Mouse (Mus musculus) urinary bladder, adult 2 months (tissue): Measurements from ENCODE around the gene Olfr229. TPM values are rescaled to one million over a fixed set of nuclear protein-coding genes. Genes with fewer than 3 reads are reported as not detected.
"Not testable (repeated sequence)": the region's sequence is repeated elsewhere in the genome, so short reads cannot be mapped to it uniquely, and the experiment has no call there.

Source experiments
- DNase-seq: peaks from one replicate; pipeline ENCODE4 v3.0.0; 2022; ENCODE audit warnings: low spot score
- polyA plus RNA-seq: library from polyadenylated mRNA; depleted of rRNA; stranded (reverse); fragments of >200 nt; gene quantifications from 2 replicates; pipeline ENCODE4 v1.2.3, GENCODE M21; 2012; rRNA removed

Gene Olfr229
- polyA plus RNA-seq = not detected in 2 replicates

DNA sequence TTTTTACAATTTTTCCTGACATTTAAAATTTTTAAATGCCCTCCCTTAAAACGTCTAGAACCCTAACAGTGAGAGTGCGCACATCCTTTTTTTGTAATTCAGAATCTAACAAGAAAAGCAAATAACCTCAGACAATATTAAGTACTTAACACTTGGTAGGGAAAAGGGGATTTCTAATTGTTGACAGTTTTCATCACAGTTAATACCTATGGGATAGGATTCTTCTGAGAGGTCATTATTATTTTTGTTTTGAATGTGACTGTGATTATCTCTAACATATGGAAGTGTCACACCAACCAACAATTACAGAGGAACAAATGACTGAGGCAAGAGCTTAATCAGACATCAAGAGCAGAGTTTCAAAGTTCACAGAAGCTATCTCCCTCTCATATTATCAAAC lies at the start of gene Olfr229:
Gene Olfr229 (plus strand): TSS at position 301 of the 400 bp plus-strand sequence.
- DNase-seq = no peak

DNA sequence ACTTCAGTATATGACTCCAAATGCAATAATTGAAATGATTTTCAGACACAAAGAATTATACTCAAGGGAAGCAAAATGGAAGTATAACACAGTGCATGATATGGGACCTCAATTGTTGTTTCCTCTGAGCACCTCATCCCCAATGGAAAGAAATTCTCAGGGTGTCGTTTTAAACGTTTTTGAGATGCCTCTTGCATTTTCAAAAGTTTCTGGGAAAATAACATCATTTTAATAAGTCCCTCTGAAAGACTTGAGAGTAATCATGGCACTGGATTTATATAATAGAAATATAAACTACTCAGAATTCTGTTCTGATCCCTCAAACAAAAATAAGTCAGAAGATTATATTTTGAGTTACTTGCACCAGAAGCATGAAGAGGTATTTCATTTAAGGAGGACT lies 41.0 kb upstream of the Olfr229 start, which contains the start of gene Olfr972:
Gene Olfr972 (plus strand): TSS at position 301 of the 400 bp plus-strand sequence.
- DNase-seq = no peak

DNA sequence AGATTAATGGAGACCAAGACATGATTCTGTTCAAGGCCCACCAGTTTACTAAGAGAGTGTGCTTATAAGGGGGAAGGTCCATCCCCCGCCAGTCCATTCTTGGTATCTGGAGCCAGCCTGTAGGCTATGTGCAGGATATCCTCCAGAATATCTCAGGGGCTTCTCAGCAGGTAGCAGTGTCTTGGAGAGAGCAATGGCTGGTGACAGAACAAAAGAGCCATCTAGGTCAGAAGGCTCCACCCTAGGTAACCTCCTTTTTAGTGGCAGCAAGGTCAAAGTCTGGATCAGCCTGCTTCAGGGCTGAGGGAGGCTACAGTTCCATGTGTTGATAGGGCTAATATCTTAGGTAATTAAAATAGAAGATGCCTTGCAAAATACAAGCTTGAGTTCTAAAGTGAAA lies 35.1 kb upstream of the Olfr229 start:
- DNase-seq = not testable (repeated sequence)

DNA sequence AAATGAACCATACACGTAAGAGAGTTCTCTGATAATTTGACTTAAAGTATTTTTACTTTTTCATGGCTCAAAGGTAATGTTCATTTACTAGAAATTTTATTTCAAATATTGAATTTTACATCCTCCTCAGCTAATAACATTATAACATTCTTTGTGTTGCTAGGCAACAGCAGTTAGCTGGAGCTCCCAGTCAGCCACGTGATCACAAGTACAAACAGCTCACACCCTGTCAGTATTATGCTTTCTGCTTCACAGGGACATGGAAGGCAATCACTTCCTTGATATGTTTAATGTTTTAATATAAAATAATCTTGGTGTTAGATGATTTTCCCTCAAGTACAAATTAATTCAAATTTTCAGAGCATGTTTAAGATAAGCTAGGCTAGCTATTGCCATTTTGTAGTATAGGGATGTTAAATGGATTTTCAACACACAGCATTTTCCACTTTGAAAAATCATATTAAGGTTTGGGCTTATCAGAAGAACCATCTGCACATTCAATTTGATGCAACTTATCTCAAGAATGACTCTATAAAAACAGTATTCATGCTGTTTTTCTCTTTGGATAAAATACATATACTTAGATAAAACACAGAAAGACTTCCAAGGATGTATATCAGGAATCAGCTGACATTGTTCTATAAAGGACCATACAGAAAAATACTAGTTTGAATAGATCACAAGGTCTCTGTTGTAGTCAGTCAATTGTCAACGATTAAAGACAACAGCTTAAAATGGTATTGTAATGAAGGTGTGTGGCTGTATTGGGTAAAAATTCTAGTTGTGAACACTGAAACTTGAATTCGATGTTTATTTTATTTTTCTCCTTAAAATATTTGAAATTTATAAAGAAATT lies 29.4 kb upstream of the Olfr229 start:
- DNase-seq = not testable (repeated sequence)

DNA sequence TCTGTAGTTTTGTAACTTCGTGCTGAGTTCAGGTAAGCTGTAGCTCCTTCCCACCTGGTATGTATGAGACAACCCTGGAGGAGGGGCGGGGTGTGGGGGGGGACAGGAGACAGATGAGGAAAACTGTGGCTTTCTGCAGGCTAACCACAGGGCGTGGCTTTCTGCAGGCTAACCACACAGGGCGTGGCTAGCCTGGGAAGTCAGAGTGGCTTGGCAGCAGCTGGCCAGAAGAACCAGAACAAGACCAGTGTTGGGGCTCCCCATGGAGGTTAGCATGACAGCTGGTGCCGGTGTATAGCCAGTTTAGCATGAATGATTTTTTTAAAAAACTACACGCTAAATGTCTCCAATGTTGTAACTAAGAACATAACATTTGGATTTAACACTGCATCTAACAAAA lies 2.0 kb upstream of the Olfr229 start:
- DNase-seq = no peak

DNA sequence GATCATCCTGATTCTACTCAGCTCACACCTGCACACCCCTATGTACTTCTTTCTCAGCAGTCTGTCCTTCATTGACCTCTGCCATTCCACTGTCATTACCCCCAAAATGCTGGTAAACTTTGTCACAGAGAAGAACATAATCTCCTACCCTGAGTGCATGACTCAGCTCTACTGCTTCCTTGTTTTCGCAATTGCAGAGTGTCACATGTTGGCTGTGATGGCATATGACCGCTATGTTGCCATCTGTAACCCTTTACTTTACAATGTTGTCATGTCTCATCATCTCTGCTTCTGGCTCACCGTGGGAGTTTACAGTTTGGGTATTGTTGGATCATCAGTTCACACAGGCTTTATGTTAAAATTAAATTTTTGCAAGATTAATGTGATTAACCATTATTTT lies 2.8 kb downstream of the Olfr229 start:
- DNase-seq = no peak

DNA sequence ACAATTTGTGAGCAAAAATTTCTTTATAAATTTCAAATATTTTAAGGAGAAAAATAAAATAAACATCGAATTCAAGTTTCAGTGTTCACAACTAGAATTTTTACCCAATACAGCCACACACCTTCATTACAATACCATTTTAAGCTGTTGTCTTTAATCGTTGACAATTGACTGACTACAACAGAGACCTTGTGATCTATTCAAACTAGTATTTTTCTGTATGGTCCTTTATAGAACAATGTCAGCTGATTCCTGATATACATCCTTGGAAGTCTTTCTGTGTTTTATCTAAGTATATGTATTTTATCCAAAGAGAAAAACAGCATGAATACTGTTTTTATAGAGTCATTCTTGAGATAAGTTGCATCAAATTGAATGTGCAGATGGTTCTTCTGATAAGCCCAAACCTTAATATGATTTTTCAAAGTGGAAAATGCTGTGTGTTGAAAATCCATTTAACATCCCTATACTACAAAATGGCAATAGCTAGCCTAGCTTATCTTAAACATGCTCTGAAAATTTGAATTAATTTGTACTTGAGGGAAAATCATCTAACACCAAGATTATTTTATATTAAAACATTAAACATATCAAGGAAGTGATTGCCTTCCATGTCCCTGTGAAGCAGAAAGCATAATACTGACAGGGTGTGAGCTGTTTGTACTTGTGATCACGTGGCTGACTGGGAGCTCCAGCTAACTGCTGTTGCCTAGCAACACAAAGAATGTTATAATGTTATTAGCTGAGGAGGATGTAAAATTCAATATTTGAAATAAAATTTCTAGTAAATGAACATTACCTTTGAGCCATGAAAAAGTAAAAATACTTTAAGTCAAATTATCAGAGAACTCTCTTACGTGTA lies 21.1 kb downstream of the Olfr229 start:
- not testable (repeated sequence) for DNase-seq

- DNase-seq = not testable (repeated sequence)
Measured at GRCm38 (mm10) chr9:39928837-39929236, 21.7 kb downstream of the Olfr229 start.

GRCm38 (mm10) chr9:39937201-39937600 lies 30.1 kb downstream of the Olfr229 start, which contains the start of gene Olfr974:
Olfr974 (plus strand) TSS chr9:39937501.
- no peak for DNase-seq

DNA sequence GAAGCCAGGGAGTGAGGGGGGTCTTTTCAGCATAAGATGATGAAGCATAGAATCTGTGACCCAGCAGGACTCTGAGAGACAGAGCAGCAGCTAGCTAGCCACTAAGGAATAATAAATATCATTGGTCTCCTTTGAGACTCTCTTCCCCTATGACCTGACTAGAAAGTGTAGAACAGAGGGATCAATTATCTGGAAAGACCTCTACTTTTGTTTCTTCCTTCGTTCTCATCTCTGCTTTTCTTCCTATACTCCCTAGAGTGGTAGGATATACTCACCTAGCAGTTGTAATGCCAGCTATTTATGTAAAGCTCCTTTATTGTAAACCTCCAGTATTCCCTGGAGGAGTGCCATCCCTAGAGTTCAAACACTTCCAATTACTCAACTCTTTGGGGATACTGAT lies 44.8 kb downstream of the Olfr229 start, which contains the start of gene Olfr975:
Gene Olfr975 (minus strand): TSS at position 101 of the 400 bp plus-strand sequence.
- no peak for DNase-seq

DNA sequence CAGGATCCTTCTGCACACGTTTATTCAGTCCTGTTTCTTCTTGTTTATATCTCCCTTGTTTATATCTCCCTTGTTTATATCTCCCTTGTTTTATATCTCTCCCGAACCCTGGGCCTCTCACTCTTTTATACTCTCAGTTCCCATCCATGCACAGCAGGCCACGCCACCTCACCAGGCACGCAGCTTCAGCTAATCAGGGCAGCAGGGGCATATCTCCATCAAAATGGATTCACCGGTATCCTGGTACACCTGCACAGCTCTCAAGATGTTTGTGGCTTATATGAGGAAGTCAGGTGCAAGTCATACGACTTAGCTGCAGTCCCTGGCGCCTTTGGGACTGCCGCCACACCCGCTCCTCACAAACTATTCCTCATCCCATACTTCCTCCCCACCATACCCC lies 53.9 kb downstream of the Olfr229 start, which contains the start of gene Olfr976:
Gene Olfr976 (minus strand): TSS at position 101 of the 400 bp plus-strand sequence.
- not testable (repeated sequence) for DNase-seq

Other genes with a start within 250 kb of the Olfr229 start
- not detected in 2 replicates for gene Olfr963, start 240.1 kb upstream of the Olfr229 start, polyA plus RNA-seq
- gene Olfr149, start 200.2 kb upstream of the Olfr229 start, polyA plus RNA-seq = not detected in 2 replicates
- not detected in 2 replicates for gene Olfr965, start 196.0 kb upstream of the Olfr229 start, polyA plus RNA-seq
- not detected in 2 replicates for gene Olfr150, start 176.4 kb upstream of the Olfr229 start, polyA plus RNA-seq
- not detected in 2 replicates for gene Olfr967, start 161.1 kb upstream of the Olfr229 start, polyA plus RNA-seq
- not detected in 2 replicates for gene Olfr968, start 124.1 kb upstream of the Olfr229 start, polyA plus RNA-seq
- not detected in 2 replicates for gene Olfr969, start 116.4 kb upstream of the Olfr229 start, polyA plus RNA-seq
- gene Olfr970, start 98.5 kb upstream of the Olfr229 start, polyA plus RNA-seq = not detected in 2 replicates
- not detected in 2 replicates for gene Olfr971, start 70.5 kb upstream of the Olfr229 start, polyA plus RNA-seq
- gene Olfr972, start 40.9 kb upstream of the Olfr229 start, polyA plus RNA-seq = not detected in 2 replicates
- gene Olfr974, start 30.2 kb downstream of the Olfr229 start, polyA plus RNA-seq = not detected in 2 replicates
- gene Olfr975, start 44.7 kb downstream of the Olfr229 start, polyA plus RNA-seq = not detected in 2 replicates
- not detected in 2 replicates for gene Olfr976, start 53.8 kb downstream of the Olfr229 start, polyA plus RNA-seq
- gene Olfr978, start 84.8 kb downstream of the Olfr229 start, polyA plus RNA-seq = not detected in 2 replicates
- not detected in 2 replicates for gene Olfr979, start 96.1 kb downstream of the Olfr229 start, polyA plus RNA-seq
- gene Olfr980, start 102.2 kb downstream of the Olfr229 start, polyA plus RNA-seq = not detected in 2 replicates
- gene Olfr981, start 114.1 kb downstream of the Olfr229 start, polyA plus RNA-seq = not detected in 2 replicates
- gene Olfr982, start 166.5 kb downstream of the Olfr229 start, polyA plus RNA-seq = not detected in 2 replicates
- gene Olfr983, start 186.3 kb downstream of the Olfr229 start, polyA plus RNA-seq = not detected in 2 replicates
- not detected in 2 replicates for gene Olfr984, start 206.9 kb downstream of the Olfr229 start, polyA plus RNA-seq
- not detected in 2 replicates for gene Olfr985, start 222.8 kb downstream of the Olfr229 start, polyA plus RNA-seq
- not detected in 2 replicates for gene Tmem225, start 240.8 kb downstream of the Olfr229 start, polyA plus RNA-seq